Mouse (Mus musculus): ENCODE measurements around the gene Bag2. TPM values are rescaled to one million over a fixed set of nuclear protein-coding genes. Genes with fewer than 3 reads are reported as not detected.

Gene Bag2
- total and polyA plus RNA-seq, 3 experiments = 59.6 to 115 (median 66.7) TPM

DNA sequence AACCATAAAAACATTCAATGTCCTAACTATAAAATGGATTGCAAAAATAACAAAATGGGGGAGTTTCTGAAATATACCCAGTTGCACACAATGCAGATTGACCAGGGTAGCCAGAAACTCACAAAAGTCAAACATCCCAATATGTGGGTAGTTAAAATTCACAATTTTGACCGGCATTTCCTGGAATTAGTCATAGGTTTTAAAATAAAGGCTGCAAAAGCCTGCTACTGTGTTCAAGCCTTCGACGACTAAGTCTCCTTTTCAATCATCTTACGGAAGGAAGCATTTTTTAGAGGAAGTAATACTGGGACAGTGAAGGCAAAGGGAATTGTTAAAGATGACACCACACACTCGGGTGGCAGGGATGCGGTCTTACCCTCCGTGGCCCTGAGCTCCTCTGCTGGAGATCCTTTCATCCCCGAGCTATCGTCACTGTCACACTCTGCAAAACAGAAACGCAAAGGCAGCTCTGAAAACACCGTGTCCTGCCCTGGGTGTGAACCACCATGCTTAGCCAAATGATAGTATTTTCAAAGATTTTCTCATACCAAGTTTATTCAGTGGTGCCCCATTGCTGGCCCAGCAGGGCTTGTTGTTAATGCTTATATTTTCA, 8.0 kb upstream of the Bag2 start:
- DNase-seq (ENCODE audit: low spot score) = no peak
- Histone ChIP-seq H3K9me3 (replicated peaks) (no peaks in the 10 kb centered on the region), H3K4me1 (ENCODE audit: insufficient read depth, low read depth, low read length) (no peaks in the 10 kb centered on the region), H3K4me3 (ENCODE audit: low read depth, low read length) (no peak overlapping the region), H3K36me3 (replicated peaks) (peaks cover 86% of the 10 kb centered on the region), H3K27me3 (ENCODE audit: insufficient read depth, low read length) (no peaks in the 10 kb centered on the region)
- no peak for ATAC-seq (ENCODE audit: extremely low read depth, insufficient number of reproducible peaks, low FRiP score, poor library complexity, severe bottlenecking)
- TF ChIP-seq GATA2 (IDR thresholded peaks at IDR 0.05; ENCODE audit: borderline replicate concordance, low read depth, low read length) (no peak), CTCF (IDR thresholded peaks at IDR 0.05; ENCODE audit: low read depth, low read length) (no peak), GATA1 (IDR thresholded peaks at IDR 0.05; ENCODE audit: borderline replicate concordance, low read length) (no peak), POLR2AphosphoS5 (IDR thresholded peaks at IDR 0.05; ENCODE audit: insufficient replicate concordance, low read depth, low read length) (no peak), TAL1 (conservative IDR thresholded peaks at IDR 0.05; ENCODE audit: low read depth, low read length) (no peak)

- no peaks in the 10 kb centered on the region for H3K27me3 ChIP-seq (ENCODE audit: insufficient read depth, low read length)
- H3K9me3 ChIP-seq (replicated peaks) = no peaks in the 10 kb centered on the region
- TF ChIP-seq GATA1 (IDR thresholded peaks at IDR 0.05; ENCODE audit: borderline replicate concordance, low read length) (no peak), CTCF (IDR thresholded peaks at IDR 0.05; ENCODE audit: low read depth, low read length) (no peak), GATA2 (IDR thresholded peaks at IDR 0.05; ENCODE audit: borderline replicate concordance, low read depth, low read length) (no peak), TAL1 (conservative IDR thresholded peaks at IDR 0.05; ENCODE audit: low read depth, low read length) (no peak)
- DNase-seq (ENCODE audit: low spot score) = no peak
- no peak overlapping the region for H3K4me3 ChIP-seq (ENCODE audit: low read depth, low read length)
- peaks cover 85% of the 10 kb centered on the region for H3K36me3 ChIP-seq (replicated peaks)
- no peak for ATAC-seq (ENCODE audit: extremely low read depth, insufficient number of reproducible peaks, low FRiP score, poor library complexity, severe bottlenecking)
- H3K4me1 ChIP-seq (ENCODE audit: insufficient read depth, low read depth, low read length) = peaks cover under 1% of the 10 kb centered on the region; the same call in 1 of the 2 replicates
Observed at GRCm38 (mm10) chr1:33763826-33764225, 6.2 kb upstream of the Bag2 start.

GRCm38 (mm10) chr1:33758488-33758887, 893 bp upstream of the Bag2 start:
- H3K9me3 ChIP-seq (replicated peaks) = no peaks in the 10 kb centered on the region
- no peaks in the 10 kb centered on the region for H3K27me3 ChIP-seq (ENCODE audit: insufficient read depth, low read length)
- H3K4me3 ChIP-seq (ENCODE audit: low read depth, low read length) = no peak overlapping the region; the same call in 1 of the 2 replicates
- peaks cover 44% of the 10 kb centered on the region for H3K4me1 ChIP-seq (ENCODE audit: insufficient read depth, low read depth, low read length)
- H3K36me3 ChIP-seq (replicated peaks) = peaks cover 63% of the 10 kb centered on the region
- no peak for TF ChIP-seq CTCF (IDR thresholded peaks at IDR 0.05; ENCODE audit: low read depth, low read length)
- TF ChIP-seq GATA2 (IDR thresholded peaks at IDR 0.05; ENCODE audit: borderline replicate concordance, low read depth, low read length) = no peak
- TF ChIP-seq TAL1 (conservative IDR thresholded peaks at IDR 0.05; ENCODE audit: low read depth, low read length) = no peak
- no peak for TF ChIP-seq POLR2AphosphoS5 (IDR thresholded peaks at IDR 0.05; ENCODE audit: insufficient replicate concordance, low read depth, low read length)
- no peak for TF ChIP-seq GATA1 (IDR thresholded peaks at IDR 0.05; ENCODE audit: borderline replicate concordance, low read length)
- ATAC-seq (ENCODE audit: extremely low read depth, insufficient number of reproducible peaks, low FRiP score, poor library complexity, severe bottlenecking) (no peak), DNase-seq (ENCODE audit: low spot score) (peak; percentile 16)

DNA sequence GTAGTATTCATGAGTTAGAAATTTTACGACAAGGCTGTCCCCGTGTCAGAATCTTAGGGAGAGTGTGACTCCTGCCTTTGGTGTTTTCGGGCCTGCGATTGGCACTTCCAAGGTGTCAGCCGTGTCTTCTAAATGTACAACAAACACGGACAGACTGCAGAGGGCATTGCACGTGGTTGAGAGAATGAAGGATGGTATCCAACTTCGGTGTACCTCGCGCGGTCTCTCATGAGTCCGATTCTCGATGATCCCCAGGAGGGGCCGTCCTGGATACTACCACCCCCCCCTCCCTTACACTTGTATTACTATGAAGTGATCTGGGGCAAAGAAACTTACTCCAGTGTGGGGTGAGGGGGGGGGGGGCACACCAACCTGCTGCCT, 572 bp downstream of the Bag2 start:
- Histone ChIP-seq H3K9me3 (replicated peaks) (no peaks in the 10 kb centered on the region), H3K4me1 (ENCODE audit: insufficient read depth, low read depth, low read length) (peaks cover 46% of the 10 kb centered on the region), H3K27me3 (ENCODE audit: insufficient read depth, low read length) (no peaks in the 10 kb centered on the region), H3K4me3 (ENCODE audit: low read depth, low read length) (peak overlapping the region; percentile 81), H3K36me3 (replicated peaks) (peaks cover 63% of the 10 kb centered on the region)
- ATAC-seq (ENCODE audit: extremely low read depth, insufficient number of reproducible peaks, low FRiP score, poor library complexity, severe bottlenecking) (no peak), DNase-seq (ENCODE audit: low spot score) (peak; percentile 9)
- no peak for TF ChIP-seq CTCF (IDR thresholded peaks at IDR 0.05; ENCODE audit: low read depth, low read length)
- no peak for TF ChIP-seq POLR2AphosphoS5 (IDR thresholded peaks at IDR 0.05; ENCODE audit: insufficient replicate concordance, low read depth, low read length)
- TF ChIP-seq GATA2 (IDR thresholded peaks at IDR 0.05; ENCODE audit: borderline replicate concordance, low read depth, low read length) = no peak
- no peak for TF ChIP-seq GATA1 (IDR thresholded peaks at IDR 0.05; ENCODE audit: borderline replicate concordance, low read length)
- TF ChIP-seq TAL1 (conservative IDR thresholded peaks at IDR 0.05; ENCODE audit: low read depth, low read length) = no peak

GRCm38 (mm10) chr1:33756258-33757032, 1.1 kb downstream of the Bag2 start:
- DNase-seq (ENCODE audit: low spot score) (peak; percentile 14), ATAC-seq (ENCODE audit: extremely low read depth, insufficient number of reproducible peaks, low FRiP score, poor library complexity, severe bottlenecking) (0 out of 2 replicates have a peak, but pooled peaks have one; percentile 10)
- no peak for TF ChIP-seq TAL1 (conservative IDR thresholded peaks at IDR 0.05; ENCODE audit: low read depth, low read length)
- no peak for TF ChIP-seq GATA1 (IDR thresholded peaks at IDR 0.05; ENCODE audit: borderline replicate concordance, low read length)
- TF ChIP-seq GATA2 (IDR thresholded peaks at IDR 0.05; ENCODE audit: borderline replicate concordance, low read depth, low read length) = no peak
- no peak for TF ChIP-seq POLR2AphosphoS5 (IDR thresholded peaks at IDR 0.05; ENCODE audit: insufficient replicate concordance, low read depth, low read length)
- no peak for TF ChIP-seq CTCF (IDR thresholded peaks at IDR 0.05; ENCODE audit: low read depth, low read length)
- peaks cover 46% of the 10 kb centered on the region for H3K4me1 ChIP-seq (ENCODE audit: insufficient read depth, low read depth, low read length)
- no peaks in the 10 kb centered on the region for H3K9me3 ChIP-seq (replicated peaks)
- H3K4me3 ChIP-seq (ENCODE audit: low read depth, low read length) = peak overlapping the region; percentile 81
- no peaks in the 10 kb centered on the region for H3K27me3 ChIP-seq (ENCODE audit: insufficient read depth, low read length)
- peaks cover 64% of the 10 kb centered on the region for H3K36me3 ChIP-seq (replicated peaks)

- Histone ChIP-seq H3K4me1 (ENCODE audit: insufficient read depth, low read depth, low read length) (peaks cover 46% of the 10 kb centered on the region), H3K4me3 (ENCODE audit: low read depth, low read length) (peak overlapping the region; percentile 81), H3K9me3 (replicated peaks) (no peaks in the 10 kb centered on the region), H3K27me3 (ENCODE audit: insufficient read depth, low read length) (no peaks in the 10 kb centered on the region), H3K36me3 (replicated peaks) (peaks cover 66% of the 10 kb centered on the region)
- peak; percentile 22 for DNase-seq (ENCODE audit: low spot score)
- no peak for TF ChIP-seq CTCF (IDR thresholded peaks at IDR 0.05; ENCODE audit: low read depth, low read length)
- TF ChIP-seq TAL1 (conservative IDR thresholded peaks at IDR 0.05; ENCODE audit: low read depth, low read length) = no peak
- TF ChIP-seq POLR2AphosphoS5 (IDR thresholded peaks at IDR 0.05; ENCODE audit: insufficient replicate concordance, low read depth, low read length) = no peak
- no peak for TF ChIP-seq GATA2 (IDR thresholded peaks at IDR 0.05; ENCODE audit: borderline replicate concordance, low read depth, low read length)
- no peak for TF ChIP-seq GATA1 (IDR thresholded peaks at IDR 0.05; ENCODE audit: borderline replicate concordance, low read length)
- ATAC-seq (ENCODE audit: extremely low read depth, insufficient number of reproducible peaks, low FRiP score, poor library complexity, severe bottlenecking) = peak; percentile 19; the same call in 1 of the 2 replicates
Observed at GRCm38 (mm10) chr1:33755799-33756198, 1.8 kb downstream of the Bag2 start.

Data from G1E (cell line).